Mouse (Mus musculus) ovary, adult 2 months (tissue): ENCODE measurements around the gene Psen2. TPM values are rescaled to one million over a fixed set of nuclear protein-coding genes. Genes with fewer than 3 reads are reported as not detected.

ENCODE experiments used
- polyA plus RNA-seq: library from polyadenylated mRNA; depleted of rRNA; stranded (reverse); fragments of >200 nt; gene quantifications from 2 replicates; pipeline ENCODE4 v1.2.3, GENCODE M21; 2012; rRNA removed

Gene Psen2
- 147 and 148 TPM in 2 replicates for polyA plus RNA-seq

GRCm38 (mm10) chr1:180263364-180263997, at the start of gene Psen2:
Gene Psen2, minus strand, starts transcription at chr1:180263438.

GRCm38 (mm10) chr1:180198959-180199714, 64.1 kb downstream of the Psen2 start, which contains the start of gene Coq8a:
Gene Coq8a, minus strand, starts transcription at chr1:180199602.

Other genes with a start within 250 kb of the Psen2 start
- 36.0 and 47.8 TPM in 2 replicates for gene Coq8a, start 63.8 kb downstream of the Psen2 start, polyA plus RNA-seq
- 31.0 and 32.4 TPM in 2 replicates for gene Itpkb, start 67.0 kb upstream of the Psen2 start, polyA plus RNA-seq
- gene Stum, start 220.1 kb upstream of the Psen2 start, polyA plus RNA-seq: 16.5 and 24.7 TPM in 2 replicates